Mouse (Mus musculus): ENCODE measurements around the gene Lpar5.
A peak's percentile ranks its signal among the peaks of the same experiment; 100 is the strongest.

Lpar5 gene

DNA sequence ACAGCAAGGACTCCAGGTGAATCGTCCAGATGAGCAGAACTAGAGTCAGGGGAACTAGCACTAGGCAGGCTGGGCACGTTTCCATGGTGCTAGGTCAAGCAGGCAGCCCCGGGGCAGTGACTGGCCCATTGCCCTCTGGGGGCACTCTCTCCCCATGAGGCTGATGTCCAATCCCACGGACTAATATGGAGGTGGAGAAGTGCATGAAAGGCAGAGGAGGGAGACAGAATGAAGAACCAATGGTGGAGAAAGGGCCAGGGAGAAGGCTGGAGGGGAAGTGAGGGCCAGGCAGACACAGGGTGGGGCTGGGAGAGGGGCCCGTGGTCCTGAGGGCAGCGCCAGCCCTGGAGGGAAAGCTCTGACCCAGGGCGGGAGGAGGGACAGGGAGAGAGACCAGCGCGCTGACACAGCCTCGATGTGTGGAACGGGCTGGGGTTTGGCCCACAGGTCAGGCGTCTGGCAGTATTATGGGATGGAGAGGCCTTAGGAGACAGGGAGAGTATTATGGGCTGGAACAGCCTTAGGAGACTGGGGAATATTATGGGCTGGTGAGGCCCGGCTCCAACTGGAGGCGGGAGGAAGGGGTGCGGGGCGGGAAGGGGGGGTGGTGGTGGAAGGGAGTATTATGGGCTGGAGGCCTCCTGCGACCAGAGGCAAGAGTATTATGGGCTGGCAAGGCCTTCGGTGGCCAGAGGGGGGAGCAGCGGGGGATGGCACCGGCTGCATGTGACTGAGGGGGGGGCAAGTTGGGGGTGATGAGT, 21.0 kb downstream of the Lpar5 start:
- peak; percentile 72 for DNase-seq

DNA sequence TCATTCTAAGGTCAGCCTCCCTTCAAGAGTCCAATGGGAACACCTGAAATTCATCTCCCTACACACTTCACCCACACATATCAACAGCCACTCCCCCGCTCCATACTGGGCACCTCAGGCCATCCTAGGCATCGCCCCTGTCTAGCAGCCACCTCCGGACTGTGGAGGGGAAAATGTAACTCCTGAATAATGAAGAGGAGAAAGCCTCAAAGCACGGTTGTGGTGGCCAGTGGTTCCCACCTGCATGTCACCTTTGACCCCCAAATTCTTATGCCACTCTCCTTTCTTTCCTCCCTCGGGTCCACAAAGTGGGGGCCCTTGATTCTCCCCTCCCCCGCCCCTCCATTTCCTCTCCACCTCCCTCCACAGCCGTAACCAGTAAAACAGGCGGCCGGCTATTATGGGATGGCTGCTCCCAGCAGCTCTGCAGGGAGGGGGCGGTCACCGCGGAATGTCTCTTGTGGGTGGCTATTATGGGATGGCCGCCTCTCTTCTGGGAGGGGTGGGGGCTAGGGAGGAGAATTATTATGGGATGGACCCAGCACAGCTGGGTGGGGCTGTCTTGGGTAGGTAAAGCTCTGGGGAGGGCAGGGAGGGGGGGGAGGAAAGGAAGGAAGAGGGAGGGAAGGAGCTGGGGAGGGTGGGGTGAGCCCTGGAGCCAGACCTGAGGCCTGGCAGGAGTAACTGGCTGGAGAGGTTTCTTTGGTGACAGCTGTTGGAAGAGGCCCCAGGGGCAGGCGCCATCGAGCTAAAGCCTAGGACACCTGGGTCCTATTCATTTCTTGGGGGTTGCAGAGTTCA, 22.0 kb downstream of the Lpar5 start:
- DNase-seq, result peak; percentile 85

DNA sequence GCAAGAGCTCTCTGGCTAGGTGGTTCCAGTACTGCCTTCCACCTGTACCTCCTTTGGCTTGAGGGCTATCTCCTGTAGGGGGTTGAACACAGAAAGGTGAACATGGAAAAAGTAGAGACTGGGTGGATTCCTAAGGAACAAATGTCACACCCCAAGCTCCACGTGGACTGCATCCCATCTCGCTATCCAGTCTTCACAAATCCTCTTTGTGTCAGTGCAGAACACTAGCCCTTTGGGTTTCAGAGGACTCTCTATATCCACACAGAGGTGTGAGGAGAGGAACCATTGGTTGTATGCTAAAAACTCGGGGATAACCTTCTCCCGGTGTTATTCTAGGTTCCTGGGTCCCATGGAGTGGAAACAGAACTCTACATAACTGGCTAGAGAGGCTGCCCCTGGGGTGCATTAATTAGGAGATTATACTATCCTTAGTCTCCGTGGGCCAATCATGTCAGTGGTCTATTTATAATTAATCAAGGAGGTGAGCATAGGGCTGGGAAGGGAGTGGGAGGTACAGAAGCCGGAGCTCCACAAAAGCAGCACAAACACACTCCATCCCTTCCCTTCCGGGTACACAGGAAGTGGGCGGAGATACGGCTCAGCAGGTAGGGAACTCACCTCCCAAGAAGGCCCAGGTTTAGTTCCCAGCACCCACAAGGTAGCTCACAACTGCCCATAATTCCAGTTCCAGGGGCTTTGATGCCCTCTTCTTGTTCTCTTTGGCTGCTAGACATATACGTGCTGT, 22.8 kb downstream of the Lpar5 start:
- no peak for DNase-seq

DNA sequence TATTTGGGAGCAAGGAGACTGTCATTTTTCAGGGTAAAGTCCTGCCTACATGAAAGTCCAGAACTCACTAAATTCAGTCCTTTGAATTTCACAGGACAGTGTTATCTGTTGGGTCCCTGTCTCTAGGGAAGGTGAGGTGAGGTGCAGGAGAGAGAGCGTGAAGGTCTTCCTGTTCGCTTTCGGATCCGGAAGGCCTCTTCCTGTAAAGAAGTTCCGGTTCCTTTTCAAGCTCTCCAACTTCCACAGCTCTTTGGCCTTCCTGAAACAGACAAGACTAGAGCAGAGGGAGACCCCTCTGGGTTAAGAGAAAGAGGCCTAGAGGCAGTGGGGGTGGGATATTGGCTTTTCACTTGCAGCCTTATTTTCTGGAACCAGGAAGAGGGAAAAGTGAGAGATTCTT, 24.7 kb downstream of the Lpar5 start:
- no peak for DNase-seq

- DNase-seq, result no peak
These were observed 27.1 kb downstream of the Lpar5 start for GRCm38 (mm10) chr6:125094843-125095242.

GRCm38 (mm10) chr6:125095391-125096278, 27.9 kb downstream of the Lpar5 start, which contains the start of gene Chd4:
TSS of gene Chd4 (plus strand) at chr6:125095981.
- DNase-seq, result peak; percentile 99

DNA sequence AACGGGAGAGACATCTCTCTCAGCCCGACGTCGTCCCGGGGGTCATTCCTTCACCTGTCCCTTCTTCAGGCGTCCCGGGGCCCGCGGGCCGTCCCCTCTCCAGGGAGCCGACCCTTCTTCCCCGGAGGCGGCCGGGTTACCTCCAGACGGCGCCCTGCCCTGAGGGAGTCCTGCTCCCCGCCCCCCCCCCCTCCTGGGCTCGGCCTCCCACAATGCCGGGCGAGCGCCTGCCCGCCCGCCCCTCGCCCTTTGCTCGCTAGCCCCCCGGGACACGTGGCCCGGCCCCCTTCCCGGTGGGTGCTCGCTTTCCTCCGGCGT, 28.5 kb downstream of the Lpar5 start:
- no peak for DNase-seq

- DNase-seq, result peak; percentile 65
These were observed 29.1 kb downstream of the Lpar5 start for GRCm38 (mm10) chr6:125096597-125097345.

GRCm38 (mm10) chr6:125097346-125097689, 29.6 kb downstream of the Lpar5 start:
- peak; percentile 36 for DNase-seq

DNA sequence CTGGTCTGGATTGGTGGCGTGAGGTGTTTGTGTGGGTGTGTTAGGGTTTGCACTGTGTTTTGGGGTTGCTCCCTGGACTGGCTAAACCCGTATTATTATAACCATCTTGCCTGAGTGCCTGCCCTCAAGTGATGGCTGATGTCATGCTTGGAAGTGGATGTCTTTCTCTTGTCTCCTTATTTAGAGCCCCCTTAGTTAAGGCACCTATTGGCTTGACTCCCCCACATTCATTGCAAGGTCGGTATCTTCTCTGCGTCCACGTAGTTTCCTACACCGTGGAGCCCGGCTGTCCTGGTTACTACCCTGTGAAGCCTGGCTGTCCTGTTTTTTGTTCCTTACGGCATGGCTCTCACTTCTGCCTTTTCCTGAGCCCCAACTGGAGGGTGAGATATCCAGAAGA, 30.2 kb downstream of the Lpar5 start:
- no peak for DNase-seq

- DNase-seq, result no peak
These were observed 30.8 kb downstream of the Lpar5 start for GRCm38 (mm10) chr6:125098513-125098912.

DNA sequence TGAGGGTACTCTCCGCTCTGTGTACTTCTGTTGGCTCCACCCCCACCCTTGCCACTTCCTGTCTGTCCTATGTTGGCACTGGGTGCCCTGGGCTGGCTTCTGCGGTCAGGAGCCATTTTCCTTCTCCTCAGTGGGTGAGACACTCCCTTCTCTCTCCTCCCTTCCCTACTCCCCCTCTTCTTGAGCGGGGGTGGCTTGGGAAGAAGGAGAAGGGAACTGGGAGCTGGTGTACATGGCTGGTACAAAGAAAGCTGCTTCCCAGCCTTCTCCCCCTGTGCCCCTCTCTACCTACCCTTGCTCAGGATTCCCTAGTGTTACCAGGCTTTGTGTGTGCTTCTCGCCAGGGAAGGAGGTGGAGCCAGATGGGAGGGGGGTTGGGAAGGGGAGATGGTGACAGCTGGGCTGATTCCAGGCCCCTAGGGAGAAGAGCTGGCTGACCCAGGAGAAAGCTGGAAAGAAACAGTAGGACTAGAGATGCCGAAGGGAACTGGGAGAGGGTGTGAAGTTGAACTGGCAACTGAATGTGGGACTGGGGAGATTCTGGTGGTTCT, 31.8 kb downstream of the Lpar5 start:
- no peak for DNase-seq

GRCm38 (mm10) chr6:125101444-125101843, 33.7 kb downstream of the Lpar5 start:
- DNase-seq, result no peak

- no peak for DNase-seq
These were observed 36.5 kb downstream of the Lpar5 start for GRCm38 (mm10) chr6:125104223-125104622.

- no peak for DNase-seq
These were observed 40.0 kb downstream of the Lpar5 start for GRCm38 (mm10) chr6:125107705-125108104.

DNA sequence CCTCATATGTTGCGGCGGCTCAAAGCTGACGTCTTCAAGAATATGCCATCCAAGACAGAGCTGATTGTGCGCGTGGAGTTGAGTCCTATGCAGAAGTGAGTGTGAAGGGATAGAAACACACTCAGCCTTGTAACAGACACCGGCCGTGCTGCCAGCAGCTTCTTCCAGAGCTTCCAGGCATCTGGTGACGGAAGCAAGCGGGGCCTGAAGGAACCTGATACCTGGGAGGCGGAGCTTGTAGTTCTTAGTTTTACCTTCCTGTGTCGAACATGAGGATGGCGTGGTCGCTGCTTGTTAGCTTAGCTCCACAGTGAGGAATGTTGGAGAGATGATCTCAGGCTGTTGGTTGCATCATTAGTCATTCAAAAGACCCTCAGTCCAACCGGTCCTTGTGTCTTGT, 41.7 kb downstream of the Lpar5 start:
- DNase-seq, result no peak

- DNase-seq, result peak; percentile 68
These were observed 43.2 kb downstream of the Lpar5 start for GRCm38 (mm10) chr6:125110927-125111326.

- DNase-seq, result no peak
These were observed 44.8 kb downstream of the Lpar5 start for GRCm38 (mm10) chr6:125112553-125112952.

DNA sequence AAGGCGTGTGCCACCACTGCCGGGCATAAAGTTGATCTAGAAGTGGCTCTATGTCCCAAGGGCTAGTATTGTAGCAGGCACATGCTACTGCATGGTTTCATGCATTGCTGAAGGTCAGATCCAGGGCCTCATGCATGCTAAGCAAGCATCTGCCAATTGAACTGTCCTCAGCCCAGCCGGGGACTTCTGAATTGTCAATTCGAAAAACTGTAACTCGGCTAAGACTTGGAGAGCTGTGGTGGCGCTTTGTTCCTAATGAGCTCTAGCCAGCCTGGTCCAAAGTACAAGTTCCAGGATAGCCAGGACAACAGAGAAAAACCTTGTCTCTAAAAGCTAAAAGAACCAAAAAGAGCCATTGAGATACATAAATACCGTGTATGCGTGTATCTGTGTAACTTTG, 51.7 kb downstream of the Lpar5 start:
- DNase-seq, result no peak

- DNase-seq, result no peak
These were observed 61.0 kb downstream of the Lpar5 start for GRCm38 (mm10) chr6:125128724-125129123.

DNA sequence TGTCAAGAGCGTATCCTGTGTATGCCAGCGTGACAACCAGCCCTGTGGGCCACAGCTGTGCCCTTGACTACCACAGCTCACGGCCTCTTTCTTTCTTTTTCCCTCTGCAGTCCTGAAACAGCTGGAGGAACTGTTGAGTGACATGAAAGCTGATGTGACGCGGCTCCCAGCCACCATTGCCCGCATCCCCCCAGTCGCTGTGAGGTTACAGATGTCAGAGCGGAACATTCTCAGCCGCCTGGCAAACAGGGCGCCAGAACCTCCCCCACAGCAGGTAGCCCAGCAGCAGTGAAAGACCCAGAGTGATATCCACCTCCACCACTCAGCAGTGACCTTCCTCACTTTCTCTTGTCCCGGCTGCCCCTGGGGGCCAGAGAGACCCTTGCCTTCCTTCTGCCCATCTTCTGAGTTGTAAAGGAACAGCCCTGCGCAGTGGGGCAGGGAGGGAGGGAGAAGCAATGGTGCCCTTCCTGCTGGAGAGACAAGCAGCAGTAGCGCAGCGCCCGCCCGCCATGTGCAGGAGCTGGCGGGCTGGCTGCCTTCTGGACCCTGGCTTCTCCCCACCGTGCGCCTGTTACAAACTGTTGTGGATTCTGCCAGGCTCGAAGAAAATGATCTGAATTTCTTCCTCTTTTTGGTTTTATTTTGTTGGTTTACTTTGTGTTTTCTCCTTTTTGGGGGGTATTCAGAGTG, 62.1 kb downstream of the Lpar5 start:
- no peak for DNase-seq

Data from right cerebral cortex, postnatal 14 days (tissue).